Mouse (Mus musculus): ENCODE data around the gene Gm6588. TPM values are rescaled to one million over a fixed set of nuclear protein-coding genes. Genes with fewer than 3 reads are reported as not detected.

Gm6588 gene
- total and polyA plus RNA-seq, 2 experiments from 2014 or later: 0.25 TPM; not detected in 1

GRCm38 (mm10) chr5:112484924-112485715 lies 35.9 kb downstream of the Gm6588 start:
- Histone ChIP-seq H3K4me2 (ENCODE audit: low read depth, low read length) (no peak overlapping the region), H3K36me3 (ENCODE audit: insufficient read depth, low read length) (no peaks in the 10 kb centered on the region), H3K9ac (replicated peaks; ENCODE audit: low read length) (no peak overlapping the region), H3K4me3 (ENCODE audit: low read length) (no peak overlapping the region), H3K9me3 (ENCODE audit: low read length) (no peaks in the 10 kb centered on the region), H3K27ac (peak overlapping the region; percentile 49), H3K4me1 (ENCODE audit: insufficient read depth, low read length) (peaks cover 25% of the 10 kb centered on the region), H3K27me3 (ENCODE audit: insufficient read depth, low read length) (no peaks in the 10 kb centered on the region)
- ATAC-seq: peak; percentile 34; the same call in 1 of the 2 replicates
- 14% methylated on average over 13 of the region's 13 CpGs for WGBS
- TF ChIP-seq CTCF (IDR thresholded peaks at IDR 0.05; ENCODE audit: low read depth): no peak
- peak; percentile 46 for DNase-seq (ENCODE audit: low spot score)

- WGBS: 66% methylated on average over 5 of the region's 5 CpGs
- DNase-seq (ENCODE audit: low spot score): no peak
- no peak overlapping the region for H3K27ac ChIP-seq
These were observed 37.2 kb downstream of the Gm6588 start for GRCm38 (mm10) chr5:112486415-112486814.

GRCm38 (mm10) chr5:112487504-112487903 lies 38.3 kb downstream of the Gm6588 start:
- no peaks in the 10 kb centered on the region for H3K27me3 ChIP-seq (ENCODE audit: insufficient read depth, low read length)
- peaks cover 15% of the 10 kb centered on the region for H3K4me1 ChIP-seq (ENCODE audit: insufficient read depth, low read length)
- H3K27ac ChIP-seq: no peak overlapping the region
- no peak for TF ChIP-seq CTCF (IDR thresholded peaks at IDR 0.05; ENCODE audit: low read depth)
- ATAC-seq: no peak
- no peaks in the 10 kb centered on the region for H3K36me3 ChIP-seq (ENCODE audit: insufficient read depth, low read length)
- no peak overlapping the region for H3K4me3 ChIP-seq (ENCODE audit: low read length)
- no peak for DNase-seq (ENCODE audit: low spot score)
- no peak overlapping the region for H3K4me2 ChIP-seq (ENCODE audit: low read depth, low read length)
- no peak overlapping the region for H3K9ac ChIP-seq (replicated peaks; ENCODE audit: low read length)
- no peaks in the 10 kb centered on the region for H3K9me3 ChIP-seq (ENCODE audit: low read length)
- 82% methylated on average over 1 of the region's 1 CpGs for WGBS

More at GRCm38 (mm10) chr5:112486415-112486814, 37.2 kb downstream of the Gm6588 start:
- Histone ChIP-seq H3K4me3 (ENCODE audit: low read length) (no peak overlapping the region), H3K4me2 (ENCODE audit: low read depth, low read length) (no peak overlapping the region), H3K36me3 (ENCODE audit: insufficient read depth, low read length) (no peaks in the 10 kb centered on the region), H3K27me3 (ENCODE audit: insufficient read depth, low read length) (no peaks in the 10 kb centered on the region), H3K4me1 (ENCODE audit: insufficient read depth, low read length) (peaks cover 25% of the 10 kb centered on the region), H3K9me3 (ENCODE audit: low read length) (no peaks in the 10 kb centered on the region), H3K9ac (replicated peaks; ENCODE audit: low read length) (no peak overlapping the region)
- ATAC-seq: no peak
- TF ChIP-seq CTCF (IDR thresholded peaks at IDR 0.05; ENCODE audit: low read depth): no peak

- no peak overlapping the region for H3K9ac ChIP-seq (replicated peaks; ENCODE audit: low read length)
- no peak for TF ChIP-seq CTCF (IDR thresholded peaks at IDR 0.05; ENCODE audit: low read depth)
- no peak overlapping the region for H3K4me2 ChIP-seq (ENCODE audit: low read depth, low read length)
- no peak overlapping the region for H3K27ac ChIP-seq
- peaks cover 12% of the 10 kb centered on the region for H3K4me1 ChIP-seq (ENCODE audit: insufficient read depth, low read length)
- no peak for DNase-seq (ENCODE audit: low spot score)
- no peak for ATAC-seq
- WGBS: 38% methylated on average over 8 of the region's 8 CpGs
- no peaks in the 10 kb centered on the region for H3K36me3 ChIP-seq (ENCODE audit: insufficient read depth, low read length)
- H3K9me3 ChIP-seq (ENCODE audit: low read length): no peaks in the 10 kb centered on the region
- H3K27me3 ChIP-seq (ENCODE audit: insufficient read depth, low read length): no peaks in the 10 kb centered on the region
- H3K4me3 ChIP-seq (ENCODE audit: low read length): no peak overlapping the region
These were observed 39.0 kb downstream of the Gm6588 start for GRCm38 (mm10) chr5:112488101-112488776.

DNA sequence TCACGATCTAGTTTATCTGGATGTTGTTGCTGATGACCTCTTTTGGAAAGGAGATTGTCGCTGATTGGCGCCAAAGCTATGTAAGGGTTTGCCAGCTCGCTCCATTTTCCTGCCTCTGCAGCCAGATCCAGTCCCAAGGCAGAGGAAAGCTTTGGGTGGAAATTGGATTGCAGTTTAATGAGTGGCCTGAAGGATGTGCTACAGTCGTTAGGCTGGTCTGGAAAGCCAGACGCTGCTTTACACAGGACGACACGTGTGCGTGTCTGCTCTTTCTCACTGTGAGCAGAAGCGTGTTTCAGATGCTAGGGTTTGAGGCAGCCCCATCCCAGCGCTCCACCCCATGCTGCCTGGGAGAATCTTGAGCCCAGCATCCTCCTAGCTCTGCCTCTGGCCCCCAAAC lies 42.3 kb downstream of the Gm6588 start:
- Histone ChIP-seq H3K27me3 (ENCODE audit: insufficient read depth, low read length) (no peaks in the 10 kb centered on the region), H3K9me3 (ENCODE audit: low read length) (no peaks in the 10 kb centered on the region), H3K4me3 (ENCODE audit: low read length) (no peak overlapping the region), H3K27ac (no peak overlapping the region), H3K9ac (replicated peaks; ENCODE audit: low read length) (no peak overlapping the region), H3K4me2 (ENCODE audit: low read depth, low read length) (no peak overlapping the region), H3K4me1 (ENCODE audit: insufficient read depth, low read length) (peaks cover 4% of the 10 kb centered on the region; the same call in 1 of the 2 replicates), H3K36me3 (ENCODE audit: insufficient read depth, low read length) (no peaks in the 10 kb centered on the region)
- TF ChIP-seq CTCF (IDR thresholded peaks at IDR 0.05; ENCODE audit: low read depth): peak; percentile 67
- DNase-seq (ENCODE audit: low spot score) (peak; percentile 71), ATAC-seq (no peak)
- 41% methylated on average over 11 of the region's 11 CpGs for whole genome bisulfite sequencing

GRCm38 (mm10) chr5:112493492-112493891 lies 44.3 kb downstream of the Gm6588 start:
- Histone ChIP-seq H3K9ac (replicated peaks; ENCODE audit: low read length) (no peak overlapping the region), H3K4me3 (ENCODE audit: low read length) (no peak overlapping the region), H3K4me2 (ENCODE audit: low read depth, low read length) (no peak overlapping the region), H3K4me1 (ENCODE audit: insufficient read depth, low read length) (peaks cover 8% of the 10 kb centered on the region; the same call in 1 of the 2 replicates), H3K27ac (peak overlapping the region; percentile 58), H3K36me3 (ENCODE audit: insufficient read depth, low read length) (no peaks in the 10 kb centered on the region), H3K27me3 (ENCODE audit: insufficient read depth, low read length) (no peaks in the 10 kb centered on the region), H3K9me3 (ENCODE audit: low read length) (no peaks in the 10 kb centered on the region)
- peak; percentile 46; the same call in 1 of the 2 replicates for ATAC-seq
- TF ChIP-seq CTCF (IDR thresholded peaks at IDR 0.05; ENCODE audit: low read depth): no peak
- peak; percentile 63 for DNase-seq (ENCODE audit: low spot score)
- WGBS: 30% methylated on average over 11 of the region's 11 CpGs
